Mouse (Mus musculus) ES-Bruce4 (cell line): ENCODE measurements at regions not wholly inside any gene's neighbourhood (a gene's known extent, or its start where the extent isn't known, plus 50 kb on each side); places are given as distances from the start of the nearest gene placed in this dataset.

Experiments
- CTCF ChIP-seq: IDR thresholded peaks from one replicate; pipeline ENCODE4 v1.8.1; 2011; ENCODE audit warnings: low read depth, low read length
- EP300 ChIP-seq: IDR thresholded peaks from 2 replicates; pipeline ENCODE4 v1.6.1; 2011; ENCODE audit warnings: low read depth, low read length; ENCODE audit not compliant: insufficient read depth
- POLR2A ChIP-seq: IDR thresholded peaks from one replicate; pipeline ENCODE4 v1.8.1; 2011; ENCODE audit warnings: low read length; ENCODE audit not compliant: insufficient read depth

- no peak for TF ChIP-seq CTCF
- TF ChIP-seq EP300 = no peak
- TF ChIP-seq POLR2A = no peak
These were observed 107.7 kb upstream of the Kdm8 start for GRCm38 (mm10) chr7:125336826-125337225.
